Mouse (Mus musculus) kidney, embryonic 15.5 days (tissue): Measurements from ENCODE around the gene Mink1. TPM values are rescaled to one million over a fixed set of nuclear protein-coding genes. Genes with fewer than 3 reads are reported as not detected.

Source experiments
- ATAC-seq: fragments of 200-750 bp; cut with Nextera tagmentation; replicated peaks from 2 replicates; pipeline ENCODE4 v1.8.0; 2017; ENCODE audit warnings: moderate TSS enrichment; ENCODE audit not compliant: low FRiP score
- H3K27ac ChIP-seq: fragments of 300-500 bp; sonication (generic); 2 replicates; pipeline ENCODE4 v1.5.1; 2015; ENCODE audit warnings: mild to moderate bottlenecking, inconsistent platforms
- H3K27me3 ChIP-seq: fragments of 300-500 bp; sonication (generic); 2 replicates; pipeline ENCODE4 v1.6.1; 2015; ENCODE audit warnings: inconsistent platforms
- H3K36me3 ChIP-seq: fragments of 300-500 bp; sonication (generic); 2 replicates; pipeline ENCODE4 v1.6.1; 2015; ENCODE audit warnings: inconsistent platforms
- H3K4me1 ChIP-seq: fragments of 300-500 bp; sonication (generic); 2 replicates; pipeline ENCODE4 v1.6.1; 2015; ENCODE audit warnings: inconsistent platforms
- H3K4me2 ChIP-seq: fragments of 300-500 bp; sonication (generic); 2 replicates; pipeline ENCODE4 v1.6.1; 2015; ENCODE audit warnings: moderate library complexity, mild to moderate bottlenecking, inconsistent platforms
- H3K4me3 ChIP-seq: fragments of 300-500 bp; sonication (generic); replicated peaks from 2 replicates; pipeline ENCODE4 v1.5.1; 2015; ENCODE audit warnings: mild to moderate bottlenecking, inconsistent platforms
- H3K9ac ChIP-seq: fragments of 300-500 bp; sonication (generic); 2 replicates; pipeline ENCODE4 v1.6.1; 2015; ENCODE audit warnings: mild to moderate bottlenecking, inconsistent platforms
- H3K9me3 ChIP-seq: fragments of 300-500 bp; sonication (generic); replicated peaks from 2 replicates; pipeline ENCODE4 v1.6.1; 2016; ENCODE audit warnings: inconsistent platforms
- WGBS: fragments of 180-500 bp; shearing (Covaris S2); methylation state at CpG from one replicate; pipeline ENCODE4 v1.1.7; 2015; ENCODE audit warnings: mixed read lengths; 5-methylcytosine and 5-hydroxymethylcytosine counted together
- polyA plus RNA-seq: library from polyadenylated mRNA; unstranded; fragments of >200 nt; fragmentation: Nextera tagmentation; extraction: Ambion mirVana; gene quantifications from 2 replicates; pipeline ENCODE4 v1.2.1, GENCODE M21; 2015

Mink1 gene
- polyA plus RNA-seq, 1 experiment from 2014 or later, result 15.8 TPM

DNA sequence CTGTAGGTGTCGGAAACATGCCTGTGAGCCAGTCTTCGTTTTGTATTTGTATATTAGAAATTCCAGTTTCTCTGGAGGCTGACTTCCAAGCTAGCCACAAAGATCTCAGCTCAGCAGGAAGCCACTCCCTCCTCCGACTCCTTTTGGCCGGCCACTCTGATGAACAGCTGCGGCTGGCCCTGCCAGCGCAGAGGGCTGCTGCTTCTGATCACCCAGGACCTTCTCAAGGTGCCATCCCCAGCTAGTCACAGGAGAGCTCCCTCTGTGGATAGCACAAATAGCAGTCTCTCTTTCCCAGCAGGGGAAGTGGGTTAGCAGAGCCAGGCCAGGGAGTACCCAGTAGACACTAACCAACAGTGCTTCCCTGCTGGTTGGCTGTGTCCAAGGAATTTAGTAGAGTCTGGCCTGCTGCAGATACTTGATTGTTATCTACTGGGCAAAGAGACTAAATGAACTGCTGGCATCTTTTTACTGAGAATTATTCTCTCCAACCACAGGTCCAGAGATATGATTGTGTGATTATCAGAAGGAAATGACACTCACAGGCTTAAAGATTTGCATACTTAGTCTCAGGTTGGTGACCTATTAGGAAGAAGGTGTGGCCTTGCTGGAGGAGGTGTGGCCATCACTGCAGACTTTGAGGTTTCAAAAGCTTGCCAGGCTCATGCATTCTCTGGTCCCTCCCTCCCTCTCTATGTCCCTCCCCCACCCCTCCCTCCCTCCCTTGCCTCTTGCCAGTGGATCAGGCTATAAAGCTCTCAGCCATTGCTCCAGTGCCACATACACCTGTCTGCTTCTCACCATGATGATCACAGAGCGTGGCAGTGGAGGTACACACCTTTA lies 59.5 kb downstream of the Mink1 start:
- H3K4me3 ChIP-seq, result no peak overlapping the region
- H3K9ac ChIP-seq, result no peak overlapping the region
- ATAC-seq, result no peak
- no peak overlapping the region for H3K4me2 ChIP-seq
- WGBS, result 35% methylated on average over 7 of the region's 7 CpGs
- no peaks in the 10 kb centered on the region for H3K27me3 ChIP-seq
- H3K9me3 ChIP-seq, result no peaks in the 10 kb centered on the region
- no peak overlapping the region for H3K27ac ChIP-seq
- H3K36me3 ChIP-seq, result no peaks in the 10 kb centered on the region
- 0 out of 2 replicates have a peak, but pooled peaks cover 6% of the 10 kb centered on the region for H3K4me1 ChIP-seq

GRCm38 (mm10) chr11:70623053-70623742 lies 60.5 kb downstream of the Mink1 start:
- H3K27me3 ChIP-seq, result no peaks in the 10 kb centered on the region
- ATAC-seq, result no peak
- H3K9ac ChIP-seq, result no peak overlapping the region
- 81% methylated on average over 10 of the region's 10 CpGs for whole genome bisulfite sequencing
- no peak overlapping the region for H3K4me2 ChIP-seq
- H3K9me3 ChIP-seq, result no peaks in the 10 kb centered on the region
- 0 out of 2 replicates have a peak, but pooled peaks cover 6% of the 10 kb centered on the region for H3K4me1 ChIP-seq
- H3K4me3 ChIP-seq, result no peak overlapping the region
- no peak overlapping the region for H3K27ac ChIP-seq
- H3K36me3 ChIP-seq, result no peaks in the 10 kb centered on the region

GRCm38 (mm10) chr11:70625473-70625872 lies 62.8 kb downstream of the Mink1 start:
- H3K4me2 ChIP-seq, result no peak overlapping the region
- no peaks in the 10 kb centered on the region for H3K27me3 ChIP-seq
- ATAC-seq, result no peak
- WGBS, result 53% methylated on average over 4 of the region's 4 CpGs
- no peak overlapping the region for H3K4me3 ChIP-seq
- H3K9ac ChIP-seq, result no peak overlapping the region
- 0 out of 2 replicates have a peak, but pooled peaks cover 6% of the 10 kb centered on the region for H3K4me1 ChIP-seq
- no peaks in the 10 kb centered on the region for H3K9me3 ChIP-seq
- no peak overlapping the region for H3K27ac ChIP-seq
- H3K36me3 ChIP-seq, result no peaks in the 10 kb centered on the region

GRCm38 (mm10) chr11:70626877-70627276 lies 64.2 kb downstream of the Mink1 start:
- WGBS, result 62% methylated on average over 4 of the region's 4 CpGs
- Histone ChIP-seq H3K4me2 (no peak overlapping the region), H3K27ac (no peak overlapping the region), H3K27me3 (no peaks in the 10 kb centered on the region), H3K4me1 (0 out of 2 replicates have a peak, but pooled peaks cover 4% of the 10 kb centered on the region), H3K36me3 (no peaks in the 10 kb centered on the region), H3K4me3 (no peak overlapping the region), H3K9me3 (no peaks in the 10 kb centered on the region), H3K9ac (no peak overlapping the region)
- ATAC-seq, result no peak

GRCm38 (mm10) chr11:70628431-70628830 lies 65.8 kb downstream of the Mink1 start:
- Histone ChIP-seq H3K27ac (no peak overlapping the region), H3K4me3 (no peak overlapping the region), H3K9me3 (no peaks in the 10 kb centered on the region), H3K27me3 (no peaks in the 10 kb centered on the region), H3K4me2 (no peak overlapping the region), H3K9ac (no peak overlapping the region), H3K36me3 (no peaks in the 10 kb centered on the region), H3K4me1 (no peaks in the 10 kb centered on the region)
- 58% methylated on average over 2 of the region's 2 CpGs for WGBS
- ATAC-seq, result no peak

DNA sequence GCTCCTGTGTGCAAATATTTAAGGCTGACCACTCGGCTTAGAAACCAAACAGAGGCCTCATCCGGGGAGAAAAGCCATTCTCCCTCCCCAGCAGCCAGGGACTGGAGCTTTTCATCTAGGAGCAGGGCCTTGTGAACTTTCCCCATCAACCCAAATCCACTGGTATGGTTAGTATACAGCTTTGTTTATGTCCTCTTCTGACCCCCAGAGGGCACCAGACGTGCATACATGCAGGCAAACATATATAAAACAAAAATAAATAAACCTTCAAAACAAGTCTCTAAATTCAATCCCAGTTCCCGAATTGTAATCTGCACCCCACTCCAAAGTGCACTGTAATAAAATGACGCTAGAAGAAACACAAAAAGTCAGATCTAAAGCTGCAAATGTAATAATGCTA lies 66.9 kb downstream of the Mink1 start:
- Histone ChIP-seq H3K9me3 (no peaks in the 10 kb centered on the region), H3K27me3 (no peaks in the 10 kb centered on the region), H3K4me3 (no peak overlapping the region), H3K4me1 (no peaks in the 10 kb centered on the region), H3K9ac (no peak overlapping the region), H3K4me2 (no peak overlapping the region), H3K36me3 (no peaks in the 10 kb centered on the region), H3K27ac (no peak overlapping the region)
- ATAC-seq, result no peak
- 48% methylated on average over 5 of the region's 5 CpGs for WGBS

DNA sequence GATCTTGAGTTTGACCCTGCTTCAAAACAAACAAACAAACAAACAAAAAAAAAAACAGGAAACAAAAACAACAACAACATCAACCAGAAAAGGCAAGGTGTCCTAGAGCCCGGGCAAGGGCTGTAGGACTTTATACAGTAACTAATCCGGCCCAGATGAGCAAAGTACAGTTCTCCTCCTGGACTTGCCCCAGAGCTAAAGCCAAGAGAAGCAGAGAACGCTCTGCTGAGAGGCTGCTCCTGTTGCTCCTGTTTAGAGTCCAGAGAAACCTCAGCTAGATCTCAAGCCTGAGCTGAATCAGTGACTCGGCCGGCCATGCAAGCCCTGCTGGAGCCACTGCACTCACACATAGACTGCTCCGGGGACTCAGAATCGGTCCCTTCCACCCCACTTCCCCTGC lies 67.4 kb downstream of the Mink1 start:
- H3K9me3 ChIP-seq, result no peaks in the 10 kb centered on the region
- ATAC-seq, result no peak
- no peaks in the 10 kb centered on the region for H3K27me3 ChIP-seq
- H3K36me3 ChIP-seq, result no peaks in the 10 kb centered on the region
- WGBS, result 77% methylated on average over 7 of the region's 7 CpGs
- no peak overlapping the region for H3K4me2 ChIP-seq
- H3K4me3 ChIP-seq, result no peak overlapping the region
- 0 out of 2 replicates have a peak overlapping the region, but pooled peaks have one; percentile 22 for H3K27ac ChIP-seq
- H3K4me1 ChIP-seq, result no peaks in the 10 kb centered on the region
- no peak overlapping the region for H3K9ac ChIP-seq

DNA sequence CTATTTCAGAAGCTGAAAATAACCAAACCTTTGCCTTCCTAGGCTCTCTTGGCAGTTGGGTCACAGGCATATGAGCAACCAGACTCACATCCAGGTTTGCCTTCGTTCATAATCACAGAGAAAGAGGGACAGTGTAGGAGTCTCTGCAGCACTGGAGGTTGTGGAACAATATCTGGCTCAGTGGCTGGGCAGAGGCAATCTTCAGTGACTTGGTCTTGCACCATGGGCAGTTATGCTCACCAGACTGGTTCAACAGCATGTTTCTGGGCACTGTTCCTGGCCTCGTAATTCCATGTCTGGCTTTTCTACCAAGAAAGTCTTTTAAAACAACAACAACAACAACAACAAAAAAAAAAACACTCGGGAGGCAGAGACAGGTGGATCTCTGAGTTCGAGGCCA lies 72.9 kb downstream of the Mink1 start:
- Histone ChIP-seq H3K4me2 (no peak overlapping the region), H3K4me1 (no peaks in the 10 kb centered on the region), H3K27ac (no peak overlapping the region), H3K27me3 (no peaks in the 10 kb centered on the region), H3K4me3 (no peak overlapping the region), H3K9me3 (no peaks in the 10 kb centered on the region), H3K36me3 (no peaks in the 10 kb centered on the region), H3K9ac (no peak overlapping the region)
- 84% methylated on average over 4 of the region's 4 CpGs for WGBS
- no peak for ATAC-seq

- ATAC-seq, result no peak
Observed at GRCm38 (mm10) chr11:70637764-70638163, 75.1 kb downstream of the Mink1 start.

GRCm38 (mm10) chr11:70638293-70638692 lies 75.6 kb downstream of the Mink1 start:
- no peak for ATAC-seq
- WGBS, result 91% methylated on average over 1 of the region's 1 CpGs
- Histone ChIP-seq H3K4me2 (no peak overlapping the region), H3K27me3 (no peaks in the 10 kb centered on the region), H3K36me3 (peaks cover 8% of the 10 kb centered on the region), H3K4me3 (no peak overlapping the region), H3K27ac (no peak overlapping the region), H3K4me1 (no peaks in the 10 kb centered on the region), H3K9ac (no peak overlapping the region), H3K9me3 (no peaks in the 10 kb centered on the region)

More at GRCm38 (mm10) chr11:70637764-70638163, 75.1 kb downstream of the Mink1 start:
- no peaks in the 10 kb centered on the region for H3K27me3 ChIP-seq
- H3K9me3 ChIP-seq, result no peaks in the 10 kb centered on the region
- 100% methylated on average over 1 of the region's 1 CpGs for WGBS
- H3K4me1 ChIP-seq, result no peaks in the 10 kb centered on the region
- no peak overlapping the region for H3K9ac ChIP-seq
- no peak overlapping the region for H3K27ac ChIP-seq
- H3K36me3 ChIP-seq, result peaks cover 3% of the 10 kb centered on the region; the same call in 1 of the 2 replicates
- H3K4me2 ChIP-seq, result no peak overlapping the region
- no peak overlapping the region for H3K4me3 ChIP-seq

- no peak within 1 kb of the TSS for H3K27ac ChIP-seq
- H3K4me2 ChIP-seq, result no peak within 1 kb of the TSS
- no peaks in the 10 kb centered on the region for H3K27me3 ChIP-seq
- WGBS, result 51% methylated on average over 5 of the region's 5 CpGs
- H3K9me3 ChIP-seq, result no peaks in the 10 kb centered on the region
- no peak within 1 kb of the TSS for H3K9ac ChIP-seq
- H3K36me3 ChIP-seq, result peaks cover 13% of the 10 kb centered on the region
- H3K4me3 ChIP-seq, result no peak within 1 kb of the TSS
- no peaks in the 10 kb centered on the region for H3K4me1 ChIP-seq
- no peak for ATAC-seq
Observed at GRCm38 (mm10) chr11:70638714-70639278, 76.1 kb downstream of the Mink1 start, which contains the start of gene Gp1ba. Gene Gp1ba, plus strand, starts transcription at chr11:70639122.

DNA sequence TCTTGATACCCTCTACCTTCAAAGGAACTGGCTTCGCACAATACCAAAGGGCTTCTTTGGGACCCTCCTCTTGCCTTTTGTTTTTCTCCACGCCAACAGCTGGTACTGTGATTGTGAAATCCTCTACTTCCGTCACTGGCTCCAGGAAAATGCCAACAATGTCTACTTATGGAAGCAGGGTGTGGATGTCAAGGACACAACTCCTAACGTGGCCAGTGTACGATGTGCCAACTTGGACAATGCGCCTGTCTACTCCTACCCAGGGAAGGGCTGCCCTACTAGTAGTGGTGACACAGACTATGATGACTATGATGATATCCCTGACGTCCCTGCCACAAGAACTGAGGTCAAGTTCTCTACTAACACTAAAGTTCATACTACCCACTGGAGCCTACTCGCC lies 77.3 kb downstream of the Mink1 start:
- peaks cover 24% of the 10 kb centered on the region for H3K36me3 ChIP-seq
- H3K4me1 ChIP-seq, result no peaks in the 10 kb centered on the region
- H3K9ac ChIP-seq, result no peak overlapping the region
- 86% methylated on average over 8 of the region's 8 CpGs for WGBS
- no peak overlapping the region for H3K4me3 ChIP-seq
- H3K4me2 ChIP-seq, result no peak overlapping the region
- H3K9me3 ChIP-seq, result no peaks in the 10 kb centered on the region
- H3K27me3 ChIP-seq, result no peaks in the 10 kb centered on the region
- ATAC-seq, result no peak
- H3K27ac ChIP-seq, result no peak overlapping the region
